Mouse (Mus musculus): ENCODE results near the gene Tro.

Tro gene
- long read RNA-seq, experiment 1, result 0 reads
- long read RNA-seq, experiment 2, partial matches to known transcripts, result 4 of 4 reads
- long read RNA-seq, experiment 2, other reads (novel, unspliced or antisense), result 0 of 4 reads

- intact Hi-C loops (cut with DNase I), result no loop called here
These were observed at the start of gene Tro for GRCm38 (mm10) chrX:150656908-150657796. Tro (minus strand) TSS chrX:150657583.

- intact Hi-C loops (cut with DNase I), result no loop called here
These were observed 20.1 kb upstream of the Tro start for GRCm38 (mm10) chrX:150677505-150677904.

DNA sequence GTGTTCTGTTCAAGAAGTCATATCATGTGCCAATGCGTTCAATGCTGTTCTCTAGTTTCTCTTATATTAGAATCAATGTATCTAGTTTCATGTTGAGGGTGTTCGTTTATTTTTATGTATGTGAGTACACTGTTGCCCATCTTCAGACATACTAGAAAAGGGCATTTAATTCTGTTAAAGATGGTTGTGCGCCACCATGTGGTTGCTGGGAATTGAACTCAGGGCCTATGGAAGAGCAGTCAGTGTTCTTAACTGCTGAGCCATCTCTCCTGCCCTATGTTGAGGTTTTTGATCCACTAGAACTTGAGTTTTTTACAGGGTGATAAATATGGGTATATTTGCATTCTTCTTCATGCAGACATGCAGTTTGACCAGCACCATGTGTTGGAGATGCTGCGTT is 5.4 kb upstream of the Tro start:
- intact Hi-C loops (cut with DNase I), result loop anchor here (5.0 kb wide), 1 partner anchor 151 kb away; no protein-coding TSS in a partner anchor

- intact Hi-C loops (cut with DNase I), result no loop called here
These were observed 375 bp upstream of the Tro start for GRCm38 (mm10) chrX:150657797-150658118.

GRCm38 (mm10) chrX:150656122-150656907 is 1.1 kb downstream of the Tro start:
- intact Hi-C loops (cut with DNase I), result no loop called here

GRCm38 (mm10) chrX:150636421-150636820 is 21.0 kb downstream of the Tro start:
- intact Hi-C loops (cut with DNase I), result no loop called here

DNA sequence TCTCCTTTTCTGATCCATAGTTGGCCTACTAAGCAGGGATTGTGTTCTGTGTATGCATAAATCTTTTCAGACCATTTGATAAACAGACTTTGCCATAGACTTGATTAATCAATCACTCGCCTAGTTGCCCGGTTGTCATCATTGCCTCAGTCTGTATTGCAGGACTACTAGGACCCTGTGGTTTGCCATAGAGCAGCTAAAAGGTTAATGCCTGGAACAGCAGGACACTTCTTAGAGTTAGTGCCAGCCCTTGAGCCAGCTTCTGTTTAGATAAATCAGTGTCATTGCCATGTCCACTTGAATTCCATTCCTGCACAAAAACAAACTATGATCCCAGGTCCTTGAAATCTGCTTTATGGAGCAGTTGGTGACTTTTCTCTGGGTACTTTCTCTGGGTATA is 58.5 kb downstream of the Tro start:
- intact Hi-C loops (cut with DNase I), result loop anchor here (10.0 kb wide), 1 partner anchor 516 kb away; no protein-coding TSS in a partner anchor
